Mouse (Mus musculus): ENCODE data around the gene Atrx. TPM values are rescaled to one million over a fixed set of nuclear protein-coding genes. Genes with fewer than 3 reads are reported as not detected.

The Atrx gene
- polyA plus RNA-seq, 1 experiment from 2014 or later, result 233 TPM

- Histone ChIP-seq H3K9me3 (replicated peaks; ENCODE audit: control insufficient read depth, low read length) (no peaks in the 10 kb centered on the region), H3K4me1 (ENCODE audit: control insufficient read depth, insufficient read depth, low read length) (no peaks in the 10 kb centered on the region), H3K27me3 (ENCODE audit: control insufficient read depth, insufficient read depth, low read length) (no peaks in the 10 kb centered on the region), H3K4me3 (ENCODE audit: low read depth, low read length) (no peak overlapping the region), H3K27ac (replicated peaks; ENCODE audit: low read depth, low read length) (no peak overlapping the region), H3K9ac (replicated peaks; ENCODE audit: low read length) (no peak overlapping the region), H3K4me2 (ENCODE audit: low read depth, low read length) (no peak overlapping the region), H3K36me3 (replicated peaks; ENCODE audit: control insufficient read depth, insufficient read depth, low read depth, low read length) (no peaks in the 10 kb centered on the region)
- ATAC-seq (replicated peaks; ENCODE audit: insufficient number of reproducible peaks, low FRiP score, low TSS enrichment, low read depth) (no peak), DNase-seq (ENCODE audit: low spot score) (no peak)
- WGBS, result 80% methylated on average over 2 of the region's 2 CpGs
Measured at GRCm38 (mm10) chrX:105886921-105887320, 42.3 kb downstream of the Atrx start.

- DNase-seq (ENCODE audit: low spot score), result no peak
- H3K27ac ChIP-seq (replicated peaks; ENCODE audit: low read depth, low read length), result no peak overlapping the region
- no peaks in the 10 kb centered on the region for H3K36me3 ChIP-seq (replicated peaks; ENCODE audit: control insufficient read depth, insufficient read depth, low read depth, low read length)
- H3K4me1 ChIP-seq (ENCODE audit: control insufficient read depth, insufficient read depth, low read length), result no peaks in the 10 kb centered on the region
- 86% methylated on average over 5 of the region's 5 CpGs for WGBS
- H3K27me3 ChIP-seq (ENCODE audit: control insufficient read depth, insufficient read depth, low read length), result no peaks in the 10 kb centered on the region
- no peak overlapping the region for H3K4me3 ChIP-seq (ENCODE audit: low read depth, low read length)
- no peak overlapping the region for H3K4me2 ChIP-seq (ENCODE audit: low read depth, low read length)
- ATAC-seq (replicated peaks; ENCODE audit: insufficient number of reproducible peaks, low FRiP score, low TSS enrichment, low read depth), result no peak
- H3K9ac ChIP-seq (replicated peaks; ENCODE audit: low read length), result no peak overlapping the region
- H3K9me3 ChIP-seq (replicated peaks; ENCODE audit: control insufficient read depth, low read length), result no peaks in the 10 kb centered on the region
Measured at GRCm38 (mm10) chrX:105864367-105864766, 64.8 kb downstream of the Atrx start.

GRCm38 (mm10) chrX:105824462-105824861 lies 104.7 kb downstream of the Atrx start:
- WGBS, result 90% methylated on average over 5 of the region's 5 CpGs

GRCm38 (mm10) chrX:105794806-105795403 lies 134.3 kb downstream of the Atrx start:
- no peaks in the 10 kb centered on the region for H3K36me3 ChIP-seq (replicated peaks; ENCODE audit: control insufficient read depth, insufficient read depth, low read depth, low read length)
- ATAC-seq (replicated peaks; ENCODE audit: insufficient number of reproducible peaks, low FRiP score, low TSS enrichment, low read depth) (peak; percentile 48; the same call in 1 of the 2 replicates), DNase-seq (ENCODE audit: low spot score) (peak; percentile 14)
- no peak overlapping the region for H3K27ac ChIP-seq (replicated peaks; ENCODE audit: low read depth, low read length)
- H3K9me3 ChIP-seq (replicated peaks; ENCODE audit: control insufficient read depth, low read length), result no peaks in the 10 kb centered on the region
- no peak overlapping the region for H3K4me2 ChIP-seq (ENCODE audit: low read depth, low read length)
- no peak overlapping the region for H3K4me3 ChIP-seq (ENCODE audit: low read depth, low read length)
- H3K9ac ChIP-seq (replicated peaks; ENCODE audit: low read length), result no peak overlapping the region
- WGBS, result 50% methylated on average over 8 of the region's 8 CpGs
- no peaks in the 10 kb centered on the region for H3K4me1 ChIP-seq (ENCODE audit: control insufficient read depth, insufficient read depth, low read length)
- no peaks in the 10 kb centered on the region for H3K27me3 ChIP-seq (ENCODE audit: control insufficient read depth, insufficient read depth, low read length)

More at GRCm38 (mm10) chrX:105824462-105824861, 104.7 kb downstream of the Atrx start:
- H3K9ac ChIP-seq (replicated peaks; ENCODE audit: low read length), result no peak overlapping the region
- DNase-seq (ENCODE audit: low spot score), result no peak
- H3K36me3 ChIP-seq (replicated peaks; ENCODE audit: control insufficient read depth, insufficient read depth, low read depth, low read length), result no peaks in the 10 kb centered on the region
- no peak overlapping the region for H3K4me3 ChIP-seq (ENCODE audit: low read depth, low read length)
- H3K27me3 ChIP-seq (ENCODE audit: control insufficient read depth, insufficient read depth, low read length), result no peaks in the 10 kb centered on the region
- no peaks in the 10 kb centered on the region for H3K4me1 ChIP-seq (ENCODE audit: control insufficient read depth, insufficient read depth, low read length)
- H3K9me3 ChIP-seq (replicated peaks; ENCODE audit: control insufficient read depth, low read length), result no peaks in the 10 kb centered on the region
- H3K4me2 ChIP-seq (ENCODE audit: low read depth, low read length), result no peak overlapping the region
- no peak for ATAC-seq (replicated peaks; ENCODE audit: insufficient number of reproducible peaks, low FRiP score, low TSS enrichment, low read depth)
- H3K27ac ChIP-seq (replicated peaks; ENCODE audit: low read depth, low read length), result no peak overlapping the region

- H3K4me2 ChIP-seq (ENCODE audit: low read depth, low read length), result no peak overlapping the region
- ATAC-seq (replicated peaks; ENCODE audit: insufficient number of reproducible peaks, low FRiP score, low TSS enrichment, low read depth) (no peak), DNase-seq (ENCODE audit: low spot score) (no peak)
- no peak overlapping the region for H3K9ac ChIP-seq (replicated peaks; ENCODE audit: low read length)
- no peaks in the 10 kb centered on the region for H3K36me3 ChIP-seq (replicated peaks; ENCODE audit: control insufficient read depth, insufficient read depth, low read depth, low read length)
- no peaks in the 10 kb centered on the region for H3K27me3 ChIP-seq (ENCODE audit: control insufficient read depth, insufficient read depth, low read length)
- H3K27ac ChIP-seq (replicated peaks; ENCODE audit: low read depth, low read length), result no peak overlapping the region
- H3K4me1 ChIP-seq (ENCODE audit: control insufficient read depth, insufficient read depth, low read length), result no peaks in the 10 kb centered on the region
- 86% methylated on average over 5 of the region's 5 CpGs for WGBS
- H3K4me3 ChIP-seq (ENCODE audit: low read depth, low read length), result no peak overlapping the region
- no peaks in the 10 kb centered on the region for H3K9me3 ChIP-seq (replicated peaks; ENCODE audit: control insufficient read depth, low read length)
Measured at GRCm38 (mm10) chrX:105773281-105773680, 155.9 kb downstream of the Atrx start.

- H3K9me3 ChIP-seq (replicated peaks; ENCODE audit: control insufficient read depth, low read length), result no peaks in the 10 kb centered on the region
- no peak for DNase-seq (ENCODE audit: low spot score)
- H3K4me2 ChIP-seq (ENCODE audit: low read depth, low read length), result no peak overlapping the region
- H3K9ac ChIP-seq (replicated peaks; ENCODE audit: low read length), result no peak overlapping the region
- H3K27ac ChIP-seq (replicated peaks; ENCODE audit: low read depth, low read length), result no peak overlapping the region
- WGBS, result 74% methylated on average over 3 of the region's 3 CpGs
- H3K36me3 ChIP-seq (replicated peaks; ENCODE audit: control insufficient read depth, insufficient read depth, low read depth, low read length), result no peaks in the 10 kb centered on the region
- H3K27me3 ChIP-seq (ENCODE audit: control insufficient read depth, insufficient read depth, low read length), result peaks cover 23% of the 10 kb centered on the region
- H3K4me1 ChIP-seq (ENCODE audit: control insufficient read depth, insufficient read depth, low read length), result no peaks in the 10 kb centered on the region; the same call in 1 of the 2 replicates
- no peak overlapping the region for H3K4me3 ChIP-seq (ENCODE audit: low read depth, low read length)
- ATAC-seq (replicated peaks; ENCODE audit: insufficient number of reproducible peaks, low FRiP score, low TSS enrichment, low read depth), result no peak
Measured at GRCm38 (mm10) chrX:105767932-105768331, 161.3 kb downstream of the Atrx start.

- ATAC-seq (replicated peaks; ENCODE audit: insufficient number of reproducible peaks, low FRiP score, low TSS enrichment, low read depth), result peak; percentile 77
- 15% methylated on average over 9 of the region's 9 CpGs for WGBS
- Histone ChIP-seq H3K27me3 (ENCODE audit: control insufficient read depth, insufficient read depth, low read length) (peaks cover 28% of the 10 kb centered on the region), H3K36me3 (replicated peaks; ENCODE audit: control insufficient read depth, insufficient read depth, low read depth, low read length) (no peaks in the 10 kb centered on the region), H3K4me2 (ENCODE audit: low read depth, low read length) (no peak overlapping the region), H3K4me3 (ENCODE audit: low read depth, low read length) (no peak overlapping the region), H3K9me3 (replicated peaks; ENCODE audit: control insufficient read depth, low read length) (no peaks in the 10 kb centered on the region), H3K27ac (replicated peaks; ENCODE audit: low read depth, low read length) (no peak overlapping the region), H3K4me1 (ENCODE audit: control insufficient read depth, insufficient read depth, low read length) (no peaks in the 10 kb centered on the region; the same call in 1 of the 2 replicates), H3K9ac (replicated peaks; ENCODE audit: low read length) (no peak overlapping the region)
- peak; percentile 53 for DNase-seq (ENCODE audit: low spot score)
Measured at GRCm38 (mm10) chrX:105767177-105767764, 161.9 kb downstream of the Atrx start.

- Histone ChIP-seq H3K4me1 (ENCODE audit: control insufficient read depth, insufficient read depth, low read length) (no peaks in the 10 kb centered on the region; the same call in 1 of the 2 replicates), H3K27me3 (ENCODE audit: control insufficient read depth, insufficient read depth, low read length) (peaks cover 28% of the 10 kb centered on the region), H3K9me3 (replicated peaks; ENCODE audit: control insufficient read depth, low read length) (no peaks in the 10 kb centered on the region), H3K36me3 (replicated peaks; ENCODE audit: control insufficient read depth, insufficient read depth, low read depth, low read length) (no peaks in the 10 kb centered on the region), H3K27ac (replicated peaks; ENCODE audit: low read depth, low read length) (no peak overlapping the region), H3K4me3 (ENCODE audit: low read depth, low read length) (no peak overlapping the region), H3K4me2 (ENCODE audit: low read depth, low read length) (no peak overlapping the region), H3K9ac (replicated peaks; ENCODE audit: low read length) (no peak overlapping the region)
- ATAC-seq (replicated peaks; ENCODE audit: insufficient number of reproducible peaks, low FRiP score, low TSS enrichment, low read depth) (no peak), DNase-seq (ENCODE audit: low spot score) (peak; percentile 2)
- 32% methylated on average over 6 of the region's 6 CpGs for WGBS
Measured at GRCm38 (mm10) chrX:105766013-105766412, 163.2 kb downstream of the Atrx start.

All from embryonic facial prominence, embryonic 11.5 days (tissue).